Mouse (Mus musculus): ENCODE data around the gene Slc2a4. TPM values are rescaled to one million over a fixed set of nuclear protein-coding genes. Genes with fewer than 3 reads are reported as not detected.

Slc2a4 gene
- polyA plus RNA-seq, 1 experiment = 78.6 TPM

GRCm38 (mm10) chr11:69910177-69910576 is 37.8 kb downstream of the Slc2a4 start:
- peaks cover 25% of the 10 kb centered on the region for H3K4me1 ChIP-seq (ENCODE audit: control insufficient read depth, insufficient read depth, low read length)
- TF ChIP-seq POLR2A (IDR thresholded peaks at IDR 0.05; ENCODE audit: low read depth, low read length) (no peak), CTCF (conservative IDR thresholded peaks at IDR 0.05; ENCODE audit: insufficient read depth, insufficient read length, low read depth, low read length) (no peak)
- WGBS = 74% methylated on average over 8 of the region's 8 CpGs
- H3K4me3 ChIP-seq (ENCODE audit: insufficient read depth, low read depth, low read length) = peak overlapping the region; percentile 39
- H3K27ac ChIP-seq (ENCODE audit: insufficient read depth, low read depth, low read length) = peak overlapping the region; percentile 63
- no peaks in the 10 kb centered on the region; the same call in 1 of the 2 replicates for H3K36me3 ChIP-seq (ENCODE audit: control insufficient read depth, insufficient read depth, low read length)
- no peaks in the 10 kb centered on the region for H3K27me3 ChIP-seq (replicated peaks; ENCODE audit: control insufficient read depth, insufficient read depth, low read length)
- DNase-seq = no peak

DNA sequence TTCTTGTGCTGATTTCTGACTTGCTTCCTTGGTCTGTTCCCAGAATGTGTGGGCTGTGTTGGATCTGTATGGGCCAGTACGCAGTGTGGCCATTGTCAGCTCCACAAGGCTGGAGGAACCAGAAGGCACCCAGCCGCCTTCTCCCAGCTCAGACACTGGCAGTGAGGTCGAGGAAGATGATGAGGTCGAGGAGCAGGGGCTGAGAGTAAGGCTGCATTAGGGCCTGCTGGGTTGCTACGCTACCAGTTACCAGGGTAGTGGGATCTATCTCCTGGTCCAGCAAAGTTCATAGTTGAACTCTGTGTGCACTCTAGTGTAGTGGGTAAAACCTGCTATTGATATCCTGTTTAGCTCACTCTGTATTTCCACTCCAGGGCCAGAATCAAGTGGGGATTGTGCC is 38.8 kb downstream of the Slc2a4 start:
- Histone ChIP-seq H3K27ac (ENCODE audit: insufficient read depth, low read depth, low read length) (peak overlapping the region; percentile 63), H3K36me3 (ENCODE audit: control insufficient read depth, insufficient read depth, low read length) (no peaks in the 10 kb centered on the region; the same call in 1 of the 2 replicates), H3K4me1 (ENCODE audit: control insufficient read depth, insufficient read depth, low read length) (peaks cover 17% of the 10 kb centered on the region), H3K4me3 (ENCODE audit: insufficient read depth, low read depth, low read length) (peak overlapping the region; percentile 39), H3K27me3 (replicated peaks; ENCODE audit: control insufficient read depth, insufficient read depth, low read length) (no peaks in the 10 kb centered on the region)
- whole genome bisulfite sequencing = 57% methylated on average over 5 of the region's 5 CpGs
- TF ChIP-seq POLR2A (IDR thresholded peaks at IDR 0.05; ENCODE audit: low read depth, low read length) = no peak
- no peak for DNase-seq

DNA sequence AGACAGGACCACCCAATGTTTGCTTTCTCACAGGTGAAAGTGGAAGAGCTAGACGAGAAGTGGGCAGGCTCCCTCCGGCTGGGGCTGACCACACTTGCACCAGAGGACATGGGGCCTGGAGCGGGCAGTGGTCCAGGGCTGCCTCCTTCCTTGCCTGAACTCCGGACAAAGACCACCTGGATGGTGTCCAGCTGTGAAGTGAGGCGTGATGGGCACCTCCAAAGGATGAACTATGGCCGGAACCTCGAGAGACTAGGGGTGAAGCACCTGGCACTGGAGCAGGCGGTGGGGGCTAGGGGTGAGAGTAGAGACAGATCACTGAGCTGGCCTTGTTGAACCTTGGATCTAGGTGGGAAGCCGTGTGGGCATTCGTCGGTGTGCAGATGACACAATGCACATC is 39.3 kb downstream of the Slc2a4 start:
- H3K27me3 ChIP-seq (replicated peaks; ENCODE audit: control insufficient read depth, insufficient read depth, low read length) = no peaks in the 10 kb centered on the region
- DNase-seq = peak; percentile 98
- TF ChIP-seq POLR2A (IDR thresholded peaks at IDR 0.05; ENCODE audit: low read depth, low read length) (no peak), CTCF (conservative IDR thresholded peaks at IDR 0.05; ENCODE audit: insufficient read depth, insufficient read length, low read depth, low read length) (no peak)
- WGBS = 57% methylated on average over 11 of the region's 11 CpGs
- peak overlapping the region; percentile 39 for H3K4me3 ChIP-seq (ENCODE audit: insufficient read depth, low read depth, low read length)
- H3K4me1 ChIP-seq (ENCODE audit: control insufficient read depth, insufficient read depth, low read length) = peaks cover 17% of the 10 kb centered on the region
- H3K27ac ChIP-seq (ENCODE audit: insufficient read depth, low read depth, low read length) = peak overlapping the region; percentile 63
- no peaks in the 10 kb centered on the region; the same call in 1 of the 2 replicates for H3K36me3 ChIP-seq (ENCODE audit: control insufficient read depth, insufficient read depth, low read length)

- Histone ChIP-seq H3K27ac (ENCODE audit: insufficient read depth, low read depth, low read length) (no peak overlapping the region), H3K4me3 (ENCODE audit: insufficient read depth, low read depth, low read length) (no peak overlapping the region), H3K27me3 (replicated peaks; ENCODE audit: control insufficient read depth, insufficient read depth, low read length) (no peaks in the 10 kb centered on the region), H3K4me1 (ENCODE audit: control insufficient read depth, insufficient read depth, low read length) (peaks cover 11% of the 10 kb centered on the region; the same call in 1 of the 2 replicates), H3K36me3 (ENCODE audit: control insufficient read depth, insufficient read depth, low read length) (no peaks in the 10 kb centered on the region; the same call in 1 of the 2 replicates)
- no peak for DNase-seq
- WGBS = 90% methylated on average over 9 of the region's 9 CpGs
- TF ChIP-seq POLR2A (IDR thresholded peaks at IDR 0.05; ENCODE audit: low read depth, low read length) (no peak), CTCF (conservative IDR thresholded peaks at IDR 0.05; ENCODE audit: insufficient read depth, insufficient read length, low read depth, low read length) (no peak)
These were observed 43.7 kb downstream of the Slc2a4 start for GRCm38 (mm10) chr11:69904311-69904710.

- Histone ChIP-seq H3K4me1 (ENCODE audit: control insufficient read depth, insufficient read depth, low read length) (peaks cover 7% of the 10 kb centered on the region; the same call in 1 of the 2 replicates), H3K36me3 (ENCODE audit: control insufficient read depth, insufficient read depth, low read length) (no peaks in the 10 kb centered on the region; the same call in 1 of the 2 replicates), H3K27me3 (replicated peaks; ENCODE audit: control insufficient read depth, insufficient read depth, low read length) (no peaks in the 10 kb centered on the region), H3K27ac (ENCODE audit: insufficient read depth, low read depth, low read length) (no peak overlapping the region), H3K4me3 (ENCODE audit: insufficient read depth, low read depth, low read length) (no peak overlapping the region)
- WGBS = 82% methylated on average over 13 of the region's 13 CpGs
- DNase-seq = no peak
- no peak for TF ChIP-seq POLR2A (IDR thresholded peaks at IDR 0.05; ENCODE audit: low read depth, low read length)
- TF ChIP-seq CTCF (conservative IDR thresholded peaks at IDR 0.05; ENCODE audit: insufficient read depth, insufficient read length, low read depth, low read length) = no peak
These were observed 45.0 kb downstream of the Slc2a4 start for GRCm38 (mm10) chr11:69902972-69903371.

GRCm38 (mm10) chr11:69901993-69902392 is 46.0 kb downstream of the Slc2a4 start:
- peak; percentile 41 for DNase-seq
- under 1% methylated on average over 39 of the region's 39 CpGs for WGBS
- no peak for TF ChIP-seq POLR2A (IDR thresholded peaks at IDR 0.05; ENCODE audit: low read depth, low read length)
- peak overlapping the region; percentile 67 for H3K4me3 ChIP-seq (ENCODE audit: insufficient read depth, low read depth, low read length)
- H3K4me1 ChIP-seq (ENCODE audit: control insufficient read depth, insufficient read depth, low read length) = peaks cover 3% of the 10 kb centered on the region; the same call in 1 of the 2 replicates
- peak overlapping the region; percentile 33 for H3K27ac ChIP-seq (ENCODE audit: insufficient read depth, low read depth, low read length)
- no peaks in the 10 kb centered on the region for H3K27me3 ChIP-seq (replicated peaks; ENCODE audit: control insufficient read depth, insufficient read depth, low read length)
- no peaks in the 10 kb centered on the region for H3K36me3 ChIP-seq (ENCODE audit: control insufficient read depth, insufficient read depth, low read length)

DNA sequence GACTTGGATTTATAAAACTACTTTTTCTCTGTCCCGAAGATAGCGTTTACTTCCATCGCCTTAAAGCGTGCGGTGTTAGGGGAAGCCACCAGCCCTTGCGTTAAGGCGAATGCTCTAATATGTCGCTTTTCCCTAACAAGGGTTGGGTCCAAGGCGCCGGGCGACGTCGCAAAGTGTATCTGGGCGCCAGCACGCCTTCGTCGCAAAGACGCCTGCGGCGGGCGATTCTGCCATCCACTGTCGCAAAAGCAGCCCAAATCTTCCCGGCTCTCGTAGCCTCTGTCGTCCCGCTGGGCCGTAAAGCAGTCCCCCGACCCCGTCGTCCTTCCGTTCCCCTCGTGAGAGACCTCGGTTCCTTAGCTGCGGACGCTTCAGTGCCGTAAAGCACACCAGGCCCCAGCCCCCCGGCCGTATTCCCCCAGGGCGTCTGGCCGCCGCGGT is 46.6 kb downstream of the Slc2a4 start:
- Histone ChIP-seq H3K36me3 (ENCODE audit: control insufficient read depth, insufficient read depth, low read length) (no peaks in the 10 kb centered on the region), H3K27me3 (replicated peaks; ENCODE audit: control insufficient read depth, insufficient read depth, low read length) (no peaks in the 10 kb centered on the region), H3K4me3 (ENCODE audit: insufficient read depth, low read depth, low read length) (peak overlapping the region; percentile 67), H3K4me1 (ENCODE audit: control insufficient read depth, insufficient read depth, low read length) (peaks cover 3% of the 10 kb centered on the region; the same call in 1 of the 2 replicates), H3K27ac (ENCODE audit: insufficient read depth, low read depth, low read length) (peak overlapping the region; percentile 96)
- WGBS = under 1% methylated on average over 42 of the region's 42 CpGs
- DNase-seq = peak; percentile 98
- TF ChIP-seq CTCF (conservative IDR thresholded peaks at IDR 0.05; ENCODE audit: insufficient read depth, insufficient read length, low read depth, low read length) (no peak), POLR2A (IDR thresholded peaks at IDR 0.05; ENCODE audit: low read depth, low read length) (no peak)
